Mouse (Mus musculus) bone marrow macrophage, adult 2 months (primary cell): ENCODE data around the gene Mphosph10.

Experiments
- CTCF ChIP-seq: IDR thresholded peaks from 2 replicates; pipeline ENCODE4 v1.5.1; 2012; ENCODE audit warnings: low read depth, mild to moderate bottlenecking, low read length, moderate library complexity
- POLR2A ChIP-seq: IDR thresholded peaks from 2 replicates; pipeline ENCODE4 v1.6.1; 2012; ENCODE audit warnings: mild to moderate bottlenecking, low read depth, low read length, borderline replicate concordance

DNA sequence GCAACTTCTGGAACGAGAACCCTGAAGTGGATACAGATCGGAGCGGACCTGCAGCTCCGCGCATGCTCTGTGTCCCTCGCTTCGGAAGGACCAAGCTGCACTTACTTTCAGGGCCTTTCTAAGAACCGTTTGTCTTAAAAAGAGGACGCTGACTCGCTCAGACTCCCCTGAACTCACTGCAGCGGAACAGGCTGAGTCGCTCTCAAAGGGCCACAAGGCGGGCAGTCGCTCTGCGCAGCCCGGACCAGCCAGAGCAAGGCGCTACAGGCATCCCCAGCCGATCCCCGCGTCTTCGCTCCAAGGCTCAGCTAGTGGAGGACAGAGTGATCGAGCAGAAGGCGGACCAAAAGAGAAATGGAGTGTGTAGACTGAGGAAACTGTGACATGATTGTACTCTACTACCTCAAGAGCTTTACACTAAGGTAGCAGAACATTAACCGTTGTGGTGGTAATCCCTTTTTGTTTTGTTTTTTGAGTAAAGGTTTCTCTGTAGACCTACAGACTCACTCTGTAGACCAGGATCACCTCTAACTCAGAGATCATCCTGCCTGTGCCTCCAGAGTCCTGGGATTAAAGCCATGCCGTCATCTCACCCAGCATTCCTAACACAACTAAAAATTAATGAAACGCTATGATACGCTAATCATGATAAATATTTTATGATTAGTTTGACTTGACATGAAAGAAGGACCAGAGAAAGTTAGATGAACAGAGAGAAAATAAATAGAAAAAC, 18.1 kb downstream of the Mphosph10 start, which contains the start of gene Fan1:
- TF ChIP-seq CTCF (no peak), POLR2A (no peak)
